Mouse (Mus musculus) MEL (cell line): Measurements from ENCODE around the gene Arap1. TPM values are rescaled to one million over a fixed set of nuclear protein-coding genes. Genes with fewer than 3 reads are reported as not detected.

Experiments used
- DNase-seq: peaks from one replicate; pipeline ENCODE4 v3.0.0; 2011; ENCODE audit warnings: low read depth, low spot score
- H3K27ac ChIP-seq: 2 replicates; pipeline ENCODE4 v1.5.1; 2012; ENCODE audit warnings: low read depth, mild to moderate bottlenecking, control low read depth, low read length, moderate library complexity; ENCODE audit not compliant: control insufficient read depth
- H3K27me3 ChIP-seq, 2 experiments: fragments of 150-350 bp in 1 of 2; sonication (generic) in 1 of 2; 2 replicates each; pipeline ENCODE4 v1.6.1; 2012; ENCODE audit warnings: low read length in 2 of 2, mild to moderate bottlenecking in 2 of 2, improper control_type of control experiment in 1 of 2, moderate library complexity in 1 of 2; ENCODE audit not compliant: insufficient read depth in 2 of 2, control insufficient read depth in 1 of 2
- H3K36me3 ChIP-seq, 2 experiments: 2 replicates each; pipeline ENCODE4 v1.6.1; 2012 to 2014; ENCODE audit warnings: low read length in 2 of 2, improper control_type of control experiment in 1 of 2, inconsistent platforms in 1 of 2, mild to moderate bottlenecking in 1 of 2; ENCODE audit not compliant: insufficient read depth in 2 of 2, control insufficient read depth in 1 of 2
- H3K4me1 ChIP-seq, 2 experiments: fragments of 150-350 bp in 1 of 2; sonication (generic) in 1 of 2; 2 replicates each; pipeline ENCODE4 v1.6.1; 2012; ENCODE audit warnings: low read length in 2 of 2, improper control_type of control experiment in 1 of 2, mild to moderate bottlenecking in 1 of 2; ENCODE audit not compliant: insufficient read depth in 2 of 2, control insufficient read depth in 1 of 2
- H3K4me3 ChIP-seq, 2 experiments: fragments of 150-350 bp in 1 of 2; sonication (generic) in 1 of 2; 2 replicates each; pipeline ENCODE4 v1.5.1; 2012; ENCODE audit warnings: low read depth in 2 of 2, low read length in 2 of 2, mild to moderate bottlenecking in 2 of 2, moderate library complexity in 2 of 2, control low read depth in 1 of 2, improper control_type of control experiment in 1 of 2; ENCODE audit not compliant: control insufficient read depth in 1 of 2, insufficient read depth in 1 of 2
- H3K79me2 ChIP-seq: 2 replicates; pipeline ENCODE4 v1.6.1; 2012; ENCODE audit warnings: mild to moderate bottlenecking, low read length, moderate library complexity; ENCODE audit not compliant: control insufficient read depth, poor library complexity, insufficient read depth
- H3K9ac ChIP-seq: 2 replicates; pipeline ENCODE4 v1.6.1; 2012; ENCODE audit warnings: low read depth, mild to moderate bottlenecking, control low read depth, low read length, moderate library complexity; ENCODE audit not compliant: control insufficient read depth, poor library complexity, severe bottlenecking
- H3K9me3 ChIP-seq: fragments of 150-350 bp; sonication (generic); replicated peaks from 2 replicates; pipeline ENCODE4 v1.6.1; 2012; ENCODE audit warnings: mild to moderate bottlenecking, low read length, improper control_type of control experiment, moderate library complexity; ENCODE audit not compliant: insufficient read depth
- BHLHE40 ChIP-seq: IDR thresholded peaks from 2 replicates; pipeline ENCODE4 v1.6.1; 2012; ENCODE audit warnings: low read depth, mild to moderate bottlenecking, inconsistent platforms, low read length, improper control_type of control experiment, borderline replicate concordance
- CHD1 ChIP-seq: IDR thresholded peaks from 2 replicates; pipeline ENCODE4 v1.6.1; 2012; ENCODE audit warnings: low read depth, mild to moderate bottlenecking, inconsistent platforms, low read length, improper control_type of control experiment
- CHD2 ChIP-seq: IDR thresholded peaks from 2 replicates; pipeline ENCODE4 v1.6.1; 2011; ENCODE audit warnings: low read length, improper control_type of control experiment
- CTCF ChIP-seq, 3 experiments: IDR thresholded peaks in 2 of 3; conservative IDR thresholded peaks in 1 of 3; 2 replicates each; pipeline ENCODE4 v1.5.1; 2011 to 2012; ENCODE audit warnings: low read length in 3 of 3, low read depth in 2 of 3, mild to moderate bottlenecking in 2 of 3, improper control_type of control experiment in 1 of 3, inconsistent platforms in 1 of 3, mixed read lengths in 1 of 3, moderate library complexity in 1 of 3; ENCODE audit not compliant: control insufficient read depth in 1 of 3, insufficient read depth in 1 of 3, poor library complexity in 1 of 3, severe bottlenecking in 1 of 3
- EP300 ChIP-seq, 2 experiments: IDR thresholded peaks; 2 replicates each; pipeline ENCODE4 v1.6.1; 2011; ENCODE audit warnings: improper control_type of control experiment in 2 of 2, low read length in 2 of 2, low read depth in 1 of 2, mild to moderate bottlenecking in 1 of 2
- ETS1 ChIP-seq: IDR thresholded peaks from 2 replicates; pipeline ENCODE4 v1.6.1; 2012; ENCODE audit warnings: low read depth, mild to moderate bottlenecking, inconsistent platforms, low read length, improper control_type of control experiment, moderate library complexity
- GABPA ChIP-seq: IDR thresholded peaks from 2 replicates; pipeline ENCODE4 v1.6.1; 2012; ENCODE audit warnings: low read depth, mild to moderate bottlenecking, inconsistent platforms, low read length, improper control_type of control experiment, moderate library complexity
- GATA1 ChIP-seq: IDR thresholded peaks from 2 replicates; pipeline ENCODE4 v1.6.1; 2011; ENCODE audit warnings: low read depth, low read length, improper control_type of control experiment
- JUND ChIP-seq: IDR thresholded peaks from 2 replicates; pipeline ENCODE4 v1.6.1; 2011; ENCODE audit warnings: low read depth, mild to moderate bottlenecking, improper control_type of control experiment, low read length
- KAT2A ChIP-seq: conservative IDR thresholded peaks from 2 replicates; pipeline ENCODE4 v1.6.1; 2012; ENCODE audit warnings: low read depth, low read length, improper control_type of control experiment, inconsistent platforms
- MAFK ChIP-seq: IDR thresholded peaks from 2 replicates; pipeline ENCODE4 v1.6.1; 2011; ENCODE audit warnings: low read depth, mild to moderate bottlenecking, low read length, improper control_type of control experiment, borderline replicate concordance
- MAZ ChIP-seq: IDR thresholded peaks from 2 replicates; pipeline ENCODE4 v1.6.1; 2012; ENCODE audit warnings: low read depth, mild to moderate bottlenecking, inconsistent platforms, low read length, improper control_type of control experiment
- MEF2A ChIP-seq: IDR thresholded peaks from 2 replicates; pipeline ENCODE4 v1.6.1; 2014; ENCODE audit warnings: low read depth, mild to moderate bottlenecking, inconsistent platforms, low read length, improper control_type of control experiment; ENCODE audit not compliant: poor library complexity, insufficient replicate concordance, severe bottlenecking; ENCODE audit errors: extremely low read depth
- MXI1 ChIP-seq: IDR thresholded peaks from 2 replicates; pipeline ENCODE4 v1.6.1; 2011; ENCODE audit warnings: mild to moderate bottlenecking, low read depth, low read length, improper control_type of control experiment
- MYB ChIP-seq: IDR thresholded peaks from 2 replicates; pipeline ENCODE4 v1.6.1; 2011; ENCODE audit warnings: mild to moderate bottlenecking, low read depth, low read length, improper control_type of control experiment
- MYC ChIP-seq: IDR thresholded peaks from 2 replicates; pipeline ENCODE4 v1.6.1; 2011; ENCODE audit warnings: low read depth, mild to moderate bottlenecking, low read length, improper control_type of control experiment, moderate library complexity
- NELFE ChIP-seq: IDR thresholded peaks from 2 replicates; pipeline ENCODE4 v1.6.1; 2011; ENCODE audit warnings: low read depth, low read length, improper control_type of control experiment
- POLR2A ChIP-seq, 2 experiments: IDR thresholded peaks; 2 replicates each; pipeline ENCODE4 v1.6.1; 2011 to 2012; ENCODE audit warnings: low read length in 2 of 2, mild to moderate bottlenecking in 2 of 2, control low read depth in 1 of 2, improper control_type of control experiment in 1 of 2, low read depth in 1 of 2, moderate library complexity in 1 of 2; ENCODE audit not compliant: control insufficient read depth in 1 of 2, insufficient read depth in 1 of 2, poor library complexity in 1 of 2
- POLR2AphosphoS2 ChIP-seq: IDR thresholded peaks from 2 replicates; pipeline ENCODE4 v1.6.1; 2011; ENCODE audit warnings: low read length, improper control_type of control experiment
- RAD21 ChIP-seq: IDR thresholded peaks from 2 replicates; pipeline ENCODE4 v1.6.1; 2011; ENCODE audit warnings: mild to moderate bottlenecking, low read depth, low read length, improper control_type of control experiment
- SMC3 ChIP-seq: IDR thresholded peaks from 2 replicates; pipeline ENCODE4 v1.6.1; 2011; ENCODE audit warnings: low read depth, low read length, improper control_type of control experiment
- TBP ChIP-seq: IDR thresholded peaks from 2 replicates; pipeline ENCODE4 v1.8.0; 2011; ENCODE audit warnings: low read depth, low read length, improper control_type of control experiment
- TCF12 ChIP-seq: IDR thresholded peaks from 2 replicates; pipeline ENCODE4 v1.6.1; 2014; ENCODE audit warnings: low read depth, mild to moderate bottlenecking, inconsistent platforms, low read length, improper control_type of control experiment, moderate library complexity
- USF2 ChIP-seq, 2 experiments: IDR thresholded peaks; 2 replicates each; pipeline ENCODE4 v1.6.1; 2011 to 2012; ENCODE audit warnings: improper control_type of control experiment in 2 of 2, low read length in 2 of 2, borderline replicate concordance in 1 of 2, inconsistent platforms in 1 of 2, low read depth in 1 of 2, mild to moderate bottlenecking in 1 of 2; ENCODE audit not compliant: insufficient read depth in 1 of 2
- ZKSCAN1 ChIP-seq: IDR thresholded peaks from 2 replicates; pipeline ENCODE4 v1.6.1; 2012; ENCODE audit warnings: low read depth, mild to moderate bottlenecking, inconsistent platforms, low read length, improper control_type of control experiment, moderate library complexity
- polyA plus RNA-seq, 2 experiments: library from polyadenylated mRNA; stranded (reverse) in 1 of 2; unstranded in 1 of 2; fragments of >175 nt in 1 of 2; fragments of >200 nt in 1 of 2; gene quantifications; 2 replicates each; pipeline versions ENCODE4 v1.2.1 to v1.2.4; 2012; ENCODE audit warnings: low replicate concordance in 2 of 2, low read depth in 1 of 2; ENCODE audit not compliant: insufficient read length in 2 of 2, insufficient read depth in 1 of 2, missing spikeins in 1 of 2
- total RNA-seq: library from RNA; depleted of rRNA; stranded (reverse); fragments of 300-350 nt; gene quantifications from 2 replicates; pipeline ENCODE4 v1.2.3, GENCODE M21; 2012

The Arap1 gene
- total and polyA plus RNA-seq, 3 experiments, result 13.6 to 27.1 TPM; not detected in 1

DNA sequence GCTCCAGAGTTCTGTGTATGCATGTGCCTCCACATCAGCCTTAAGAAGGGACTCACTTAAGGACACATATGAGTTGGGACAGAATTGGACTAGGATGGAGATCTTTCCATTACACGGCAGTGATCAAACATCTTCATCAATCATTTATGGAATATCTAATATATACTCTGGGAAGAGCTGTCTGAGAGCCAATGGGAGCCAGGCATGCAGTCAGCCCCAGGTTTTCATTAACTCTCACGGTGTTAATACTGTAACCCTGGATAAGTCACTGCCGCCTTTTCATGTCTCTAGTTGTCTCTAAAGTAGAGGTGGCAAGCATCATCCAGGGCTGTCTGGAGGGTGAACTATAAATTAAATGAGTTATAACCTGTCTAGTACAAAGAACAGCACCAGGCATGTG lies 34.8 kb upstream of the Arap1 start:
- peaks cover 11 to 23% of the 10 kb centered on the region in 2 experiments for H3K4me1 ChIP-seq
- H3K4me3 ChIP-seq, result no peak overlapping the region
- H3K27ac ChIP-seq, result no peak overlapping the region
- TF ChIP-seq CTCF (IDR thresholded peaks at IDR 0.05 in 2 of 3, conservative IDR thresholded peaks at IDR 0.05 in 1 of 3; ENCODE audit: control insufficient read depth in 1 of 3, insufficient read depth in 1 of 3, low read depth in 2 of 3, low read length in 3 of 3, poor library complexity in 1 of 3, severe bottlenecking in 1 of 3), result no peak
- no peak for TF ChIP-seq MYC
- TF ChIP-seq EP300 (IDR thresholded peaks at IDR 0.05; ENCODE audit: low read depth in 1 of 2, low read length in 2 of 2), result no peak
- TF ChIP-seq ETS1, result no peak
- TF ChIP-seq TCF12, result no peak
- TF ChIP-seq MEF2A, result no peak
- no peak for TF ChIP-seq MYB
- TF ChIP-seq CHD1, result no peak
- TF ChIP-seq NELFE, result no peak
- no peak for TF ChIP-seq CHD2
- TF ChIP-seq MAFK, result no peak
- TF ChIP-seq ZKSCAN1, result no peak
- no peak for TF ChIP-seq GABPA
- no peak for TF ChIP-seq KAT2A
- TF ChIP-seq RAD21, result no peak
- H3K27me3 ChIP-seq, result no peaks in the 10 kb centered on the region
- no peaks in the 10 kb centered on the region for H3K9me3 ChIP-seq
- DNase-seq, result no peak
- peaks cover 0 to 13% of the 10 kb centered on the region in 2 experiments; a peak in 2 of 4 replicates for H3K36me3 ChIP-seq
- no peaks in the 10 kb centered on the region for H3K79me2 ChIP-seq
- no peak overlapping the region for H3K9ac ChIP-seq

DNA sequence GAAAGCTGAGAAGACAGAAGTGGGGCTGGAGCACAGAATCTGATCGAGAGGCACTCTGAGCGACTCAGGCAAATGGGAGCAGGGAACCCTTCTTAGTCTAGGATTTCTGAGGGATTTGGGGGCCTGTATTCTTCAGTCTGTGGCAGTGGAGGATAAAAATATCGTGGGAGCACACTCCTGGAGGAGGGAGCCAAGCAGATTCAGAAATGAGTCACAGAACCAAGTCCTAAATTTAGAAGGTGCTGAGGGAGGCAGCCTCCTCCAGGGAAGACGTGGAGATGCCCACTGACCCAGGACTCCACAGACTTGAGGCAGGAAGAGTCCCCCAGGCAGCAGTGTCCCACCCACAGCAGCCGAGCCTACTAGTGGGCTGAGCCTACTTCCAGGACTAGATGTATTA lies 33.5 kb upstream of the Arap1 start:
- DNase-seq, result no peak
- peaks cover 11 to 31% of the 10 kb centered on the region in 2 experiments for H3K4me1 ChIP-seq
- no peaks in the 10 kb centered on the region for H3K9me3 ChIP-seq
- no peak overlapping the region for H3K4me3 ChIP-seq
- no peak overlapping the region for H3K9ac ChIP-seq
- peaks cover 0 to 13% of the 10 kb centered on the region in 2 experiments; a peak in 2 of 4 replicates for H3K36me3 ChIP-seq
- H3K79me2 ChIP-seq, result no peaks in the 10 kb centered on the region
- H3K27ac ChIP-seq, result no peak overlapping the region
- H3K27me3 ChIP-seq, result no peaks in the 10 kb centered on the region
- TF ChIP-seq POLR2AphosphoS2 (no peak), MAZ (no peak), CTCF (IDR thresholded peaks at IDR 0.05 in 2 of 3, conservative IDR thresholded peaks at IDR 0.05 in 1 of 3; ENCODE audit: control insufficient read depth in 1 of 3, insufficient read depth in 1 of 3, low read depth in 2 of 3, low read length in 3 of 3, poor library complexity in 1 of 3, severe bottlenecking in 1 of 3) (no peak), GATA1 (no peak), BHLHE40 (no peak), JUND (no peak), POLR2A (IDR thresholded peaks at IDR 0.05; ENCODE audit: control insufficient read depth in 1 of 2, insufficient read depth in 1 of 2, low read depth in 1 of 2, low read length in 2 of 2, poor library complexity in 1 of 2) (no peak), MXI1 (no peak), ETS1 (no peak), MEF2A (no peak), TBP (no peak), EP300 (IDR thresholded peaks at IDR 0.05; ENCODE audit: low read depth in 1 of 2, low read length in 2 of 2) (no peak), CHD1 (no peak), MYB (no peak), SMC3 (no peak), USF2 (IDR thresholded peaks at IDR 0.05; ENCODE audit: borderline replicate concordance in 1 of 2, insufficient read depth in 1 of 2, low read depth in 1 of 2, low read length in 2 of 2) (no peak), MYC (no peak)
- TF ChIP-seq, all 39 proteins: peak for 0
